Mouse (Mus musculus): ENCODE data around the gene Col9a2. TPM values are rescaled to one million over a fixed set of nuclear protein-coding genes. Genes with fewer than 3 reads are reported as not detected.

The Col9a2 gene
- polyA plus RNA-seq, 1 experiment from 2014 or later: 78.8 TPM

DNA sequence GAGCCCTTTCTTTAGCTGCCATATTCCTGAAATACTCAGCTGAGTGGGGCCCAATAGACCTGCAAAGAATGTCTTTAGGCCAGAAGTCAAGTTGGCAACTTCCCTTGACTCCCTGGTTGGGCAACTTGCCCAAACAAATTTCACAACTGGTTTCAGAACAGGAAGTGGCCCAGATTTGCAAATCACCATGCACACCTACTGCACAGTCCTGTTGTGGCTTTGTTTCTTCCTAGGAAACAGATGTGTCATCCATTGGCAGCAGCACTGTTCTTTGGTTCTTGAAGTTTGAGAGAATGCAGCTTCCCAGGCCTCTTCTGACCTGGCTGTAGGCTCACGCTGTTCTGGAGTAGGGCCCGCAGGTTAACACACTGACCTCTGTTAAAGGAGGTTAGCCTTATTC, 15.2 kb upstream of the Col9a2 start:
- H3K27ac ChIP-seq: no peak overlapping the region
- no peaks in the 10 kb centered on the region for H3K9me3 ChIP-seq
- no peaks in the 10 kb centered on the region for H3K36me3 ChIP-seq
- no peaks in the 10 kb centered on the region for H3K27me3 ChIP-seq
- WGBS: 90% methylated on average over 2 of the region's 2 CpGs
- H3K4me1 ChIP-seq (replicated peaks): no peaks in the 10 kb centered on the region
- no peak for ATAC-seq (ENCODE audit: insufficient number of reproducible peaks, insufficient read depth, low FRiP score, low TSS enrichment, low read depth)
- no peak overlapping the region for H3K4me2 ChIP-seq
- H3K9ac ChIP-seq (replicated peaks): no peak overlapping the region
- no peak overlapping the region for H3K4me3 ChIP-seq (replicated peaks)

DNA sequence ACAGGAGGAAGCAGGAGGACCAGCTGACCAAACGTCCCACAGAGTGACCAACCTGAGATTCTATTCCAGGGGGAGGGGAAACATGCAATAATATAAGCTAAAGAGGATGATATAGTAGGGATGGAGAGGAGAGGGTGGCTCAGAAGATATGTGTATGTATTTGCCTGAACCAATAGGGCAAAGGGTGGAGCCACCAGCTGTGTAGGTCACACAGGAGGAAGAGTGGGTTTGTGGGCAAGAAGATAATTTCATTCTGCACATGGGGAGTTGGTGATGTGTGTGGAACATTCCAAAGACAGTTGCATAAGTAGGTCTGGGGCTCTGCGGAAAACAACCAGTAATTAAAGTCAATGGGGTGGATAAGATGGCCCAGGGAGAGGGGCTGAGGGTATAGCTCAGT, 13.5 kb upstream of the Col9a2 start:
- H3K27ac ChIP-seq: no peak overlapping the region
- H3K9me3 ChIP-seq: no peaks in the 10 kb centered on the region
- H3K4me3 ChIP-seq (replicated peaks): no peak overlapping the region
- H3K4me1 ChIP-seq (replicated peaks): no peaks in the 10 kb centered on the region
- no peaks in the 10 kb centered on the region for H3K27me3 ChIP-seq
- 69% methylated on average over 2 of the region's 2 CpGs for WGBS
- no peak overlapping the region for H3K4me2 ChIP-seq
- ATAC-seq (ENCODE audit: insufficient number of reproducible peaks, insufficient read depth, low FRiP score, low TSS enrichment, low read depth): no peak
- H3K36me3 ChIP-seq: no peaks in the 10 kb centered on the region
- H3K9ac ChIP-seq (replicated peaks): no peak overlapping the region

DNA sequence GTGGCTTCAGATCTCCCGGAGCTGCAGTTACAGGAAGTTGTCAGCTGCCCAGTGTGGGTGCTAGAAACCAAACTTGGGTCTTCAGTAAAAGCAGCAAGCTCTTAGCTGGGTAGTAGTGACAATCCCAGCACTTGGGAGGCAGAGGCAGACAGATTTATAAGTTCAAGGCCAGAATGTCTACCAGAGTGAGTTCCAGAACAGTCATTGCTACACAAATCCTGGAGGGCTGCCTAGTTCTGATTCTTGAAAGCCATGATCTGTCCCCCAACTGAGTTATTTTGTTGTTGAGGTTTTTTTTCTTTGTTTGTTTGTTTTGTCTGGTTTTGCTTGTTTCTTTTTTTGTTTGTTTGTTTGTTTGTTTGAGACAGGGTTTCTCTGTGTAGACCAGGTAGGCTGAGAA, 11.0 kb upstream of the Col9a2 start:
- Histone ChIP-seq H3K27me3 (no peaks in the 10 kb centered on the region), H3K9ac (replicated peaks) (no peak overlapping the region), H3K4me1 (replicated peaks) (no peaks in the 10 kb centered on the region), H3K9me3 (no peaks in the 10 kb centered on the region), H3K36me3 (no peaks in the 10 kb centered on the region), H3K4me2 (no peak overlapping the region), H3K4me3 (replicated peaks) (no peak overlapping the region), H3K27ac (no peak overlapping the region)
- no peak for ATAC-seq (ENCODE audit: insufficient number of reproducible peaks, insufficient read depth, low FRiP score, low TSS enrichment, low read depth)
- WGBS: 55% methylated on average over 1 of the region's 1 CpGs

DNA sequence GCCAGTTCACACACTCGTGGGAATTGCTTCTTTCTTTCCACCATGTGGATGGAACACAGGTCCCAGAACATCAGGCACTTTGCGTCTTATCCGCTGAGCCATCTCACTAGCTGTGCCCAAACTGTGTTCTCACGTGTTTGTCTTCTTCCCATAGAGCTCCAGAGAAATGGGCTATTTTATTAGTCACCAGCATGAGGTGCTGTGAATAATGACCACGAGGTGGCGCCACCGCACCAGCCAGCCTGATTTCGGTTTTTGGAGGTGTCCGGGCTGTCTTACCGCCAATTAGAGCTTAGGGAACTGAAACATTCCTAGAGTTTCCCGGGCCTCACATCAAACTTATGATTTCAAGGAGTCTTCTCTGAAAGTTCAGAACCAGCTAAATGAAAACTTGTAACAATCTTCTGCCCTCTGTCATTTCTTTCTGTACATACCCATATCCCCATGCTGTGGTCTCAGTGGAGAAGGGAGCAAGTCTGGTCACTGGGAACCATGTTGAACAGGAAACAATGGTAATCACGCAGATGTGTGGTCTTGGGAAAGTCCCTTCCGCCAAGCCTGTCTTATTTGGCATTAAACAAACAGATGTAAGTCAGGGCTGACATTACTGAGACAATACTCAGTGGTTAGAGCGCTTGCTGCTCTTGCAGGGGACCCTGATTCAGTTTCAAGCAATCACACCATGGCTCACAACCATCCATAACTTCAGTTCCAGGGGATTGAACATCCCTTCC, 10.4 kb upstream of the Col9a2 start:
- H3K9me3 ChIP-seq: no peaks in the 10 kb centered on the region
- no peak overlapping the region for H3K9ac ChIP-seq (replicated peaks)
- H3K4me1 ChIP-seq (replicated peaks): no peaks in the 10 kb centered on the region
- no peak overlapping the region for H3K27ac ChIP-seq
- ATAC-seq (ENCODE audit: insufficient number of reproducible peaks, insufficient read depth, low FRiP score, low TSS enrichment, low read depth): no peak
- WGBS: 30% methylated on average over 14 of the region's 14 CpGs
- H3K27me3 ChIP-seq: no peaks in the 10 kb centered on the region
- no peak overlapping the region for H3K4me3 ChIP-seq (replicated peaks)
- no peaks in the 10 kb centered on the region for H3K36me3 ChIP-seq
- H3K4me2 ChIP-seq: no peak overlapping the region

DNA sequence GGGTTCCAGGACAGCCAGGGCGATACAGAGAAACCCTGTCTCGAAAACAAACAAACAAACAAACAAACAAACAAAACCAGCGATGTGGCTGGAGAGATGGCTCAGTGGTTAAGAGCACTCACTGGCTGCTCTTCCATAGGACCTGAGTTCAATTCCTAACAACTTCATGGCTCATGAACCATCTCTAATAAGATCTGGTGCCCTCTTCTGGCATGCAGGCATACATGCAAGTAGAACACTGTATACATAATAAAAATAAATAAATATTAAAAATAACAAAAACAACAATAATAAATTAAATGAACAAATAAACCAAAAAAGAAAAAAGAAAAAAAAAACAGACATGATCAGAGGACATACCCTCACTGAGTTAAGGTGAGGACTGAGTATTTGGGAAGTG, 9.6 kb upstream of the Col9a2 start:
- H3K27me3 ChIP-seq: no peaks in the 10 kb centered on the region
- no peak overlapping the region for H3K4me3 ChIP-seq (replicated peaks)
- no peaks in the 10 kb centered on the region for H3K4me1 ChIP-seq (replicated peaks)
- H3K36me3 ChIP-seq: no peaks in the 10 kb centered on the region
- no peaks in the 10 kb centered on the region for H3K9me3 ChIP-seq
- H3K4me2 ChIP-seq: no peak overlapping the region
- WGBS: 71% methylated on average over 3 of the region's 3 CpGs
- H3K27ac ChIP-seq: no peak overlapping the region
- H3K9ac ChIP-seq (replicated peaks): no peak overlapping the region
- no peak for ATAC-seq (ENCODE audit: insufficient number of reproducible peaks, insufficient read depth, low FRiP score, low TSS enrichment, low read depth)

DNA sequence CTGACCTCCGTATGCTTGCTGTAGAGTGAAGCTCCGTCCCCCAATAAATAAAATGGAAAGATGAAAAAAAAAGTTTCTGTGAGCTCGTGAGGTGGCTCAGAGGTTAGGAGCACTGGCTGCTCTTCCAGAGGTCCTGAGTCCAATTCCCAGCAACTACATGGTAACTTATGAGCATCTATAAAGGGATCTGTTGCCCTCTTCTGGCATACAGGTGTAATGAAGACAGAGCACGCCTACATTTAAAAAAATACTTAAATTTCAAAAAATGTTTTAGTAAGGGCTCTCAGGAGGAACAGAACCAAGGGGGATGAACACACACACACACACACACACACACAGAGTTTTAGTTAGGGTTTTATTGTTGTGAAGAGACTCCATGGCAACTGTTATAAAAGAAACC, 7.7 kb upstream of the Col9a2 start:
- Histone ChIP-seq H3K27me3 (no peaks in the 10 kb centered on the region), H3K9me3 (no peaks in the 10 kb centered on the region), H3K9ac (replicated peaks) (no peak overlapping the region), H3K36me3 (no peaks in the 10 kb centered on the region), H3K27ac (no peak overlapping the region), H3K4me2 (no peak overlapping the region), H3K4me3 (replicated peaks) (no peak overlapping the region), H3K4me1 (replicated peaks) (no peaks in the 10 kb centered on the region)
- WGBS: 53% methylated on average over 4 of the region's 4 CpGs
- ATAC-seq (ENCODE audit: insufficient number of reproducible peaks, insufficient read depth, low FRiP score, low TSS enrichment, low read depth): no peak

DNA sequence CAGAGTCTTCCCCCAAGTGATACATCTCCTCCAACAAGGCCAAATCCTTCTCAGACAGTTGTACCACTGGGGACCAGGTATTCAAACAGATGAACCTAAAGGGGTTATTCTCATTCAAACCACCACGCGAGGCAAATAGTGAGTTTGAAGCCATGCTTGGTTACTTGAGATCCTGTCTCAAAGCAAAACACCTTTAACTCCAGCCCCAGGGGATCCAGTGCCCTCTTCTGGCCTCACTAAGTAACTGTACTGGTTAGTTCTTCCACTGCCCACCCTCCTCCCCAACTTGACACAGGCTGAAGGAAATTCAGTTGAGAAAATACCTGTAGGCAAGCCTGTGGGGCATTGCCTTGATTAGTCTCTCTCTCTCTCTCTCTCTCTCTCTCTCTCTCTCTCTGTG, 6.2 kb upstream of the Col9a2 start:
- Histone ChIP-seq H3K27ac (no peak overlapping the region), H3K4me3 (replicated peaks) (no peak overlapping the region), H3K9me3 (no peaks in the 10 kb centered on the region), H3K9ac (replicated peaks) (no peak overlapping the region), H3K36me3 (no peaks in the 10 kb centered on the region), H3K27me3 (peaks cover 5% of the 10 kb centered on the region), H3K4me1 (replicated peaks) (no peaks in the 10 kb centered on the region), H3K4me2 (no peak overlapping the region)
- ATAC-seq (ENCODE audit: insufficient number of reproducible peaks, insufficient read depth, low FRiP score, low TSS enrichment, low read depth): no peak
- WGBS: 75% methylated on average over 2 of the region's 2 CpGs

DNA sequence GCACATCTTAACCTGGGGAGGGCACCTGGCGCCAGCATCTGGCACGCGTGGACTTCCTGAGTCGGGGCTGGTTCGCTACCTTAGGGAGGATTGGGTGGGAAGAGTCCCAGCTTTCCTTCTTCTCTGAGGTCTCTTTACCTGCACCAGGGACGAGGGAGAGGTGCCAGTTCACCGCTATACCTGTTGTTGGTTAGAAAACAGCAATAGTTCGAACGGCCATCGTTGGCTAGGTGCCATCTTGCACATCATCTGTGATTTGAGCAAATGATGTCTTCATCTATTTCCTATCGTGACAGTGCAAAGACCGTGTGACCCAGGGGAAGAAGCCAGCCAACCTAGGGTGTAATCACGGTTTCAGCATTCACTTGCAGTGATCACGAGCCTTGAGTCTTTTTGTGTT, 1.1 kb downstream of the Col9a2 start:
- peaks cover 28% of the 10 kb centered on the region for H3K4me1 ChIP-seq (replicated peaks)
- 58% methylated on average over 14 of the region's 14 CpGs for WGBS
- peak overlapping the region; percentile 57 for H3K4me3 ChIP-seq (replicated peaks)
- H3K27me3 ChIP-seq: peaks cover 33% of the 10 kb centered on the region
- peak overlapping the region; percentile 95 for H3K27ac ChIP-seq
- peak overlapping the region; percentile 76 for H3K4me2 ChIP-seq
- H3K36me3 ChIP-seq: peaks cover 28% of the 10 kb centered on the region
- no peaks in the 10 kb centered on the region for H3K9me3 ChIP-seq
- ATAC-seq (ENCODE audit: insufficient number of reproducible peaks, insufficient read depth, low FRiP score, low TSS enrichment, low read depth): no peak
- peak overlapping the region; percentile 75 for H3K9ac ChIP-seq (replicated peaks)

DNA sequence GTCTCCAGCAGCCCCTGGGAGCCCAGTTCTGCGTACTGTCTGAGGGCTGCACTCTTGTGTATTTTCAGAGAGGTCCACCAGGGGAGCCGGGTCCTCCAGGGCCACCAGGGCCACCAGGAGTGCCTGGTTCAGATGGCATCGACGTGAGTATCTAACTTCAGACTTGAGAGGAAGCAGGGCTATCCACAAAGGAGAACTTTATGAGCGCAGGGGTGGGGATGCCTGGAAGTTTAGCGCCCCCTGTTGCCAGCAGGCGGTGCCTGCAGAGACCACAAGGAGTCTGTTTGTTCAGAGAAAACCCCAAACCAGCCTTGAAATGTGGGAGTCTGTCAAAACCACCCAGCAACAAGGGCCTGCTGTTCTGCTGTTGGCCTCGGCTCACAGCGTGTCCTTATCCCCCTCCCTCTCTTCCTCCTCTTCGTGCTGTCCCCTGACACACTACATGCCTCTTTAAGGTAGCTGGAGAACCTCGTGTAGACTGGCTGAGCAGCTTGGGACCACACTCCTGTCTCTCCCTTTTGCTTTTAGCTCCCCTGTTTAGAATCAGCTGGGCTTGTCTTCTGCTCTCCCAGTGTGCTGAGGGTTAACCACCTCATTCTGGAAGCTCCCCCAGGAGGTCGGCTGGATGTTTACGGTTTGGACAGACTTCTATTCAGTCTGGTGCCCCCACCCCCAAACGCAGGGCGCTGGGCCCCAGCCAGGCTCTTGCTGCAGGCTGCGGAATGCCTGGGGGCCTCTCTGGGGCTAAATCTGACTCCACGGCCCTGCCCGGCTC, 1.9 kb downstream of the Col9a2 start:
- H3K9me3 ChIP-seq: no peaks in the 10 kb centered on the region
- 6% methylated on average over 18 of the region's 18 CpGs for WGBS

DNA sequence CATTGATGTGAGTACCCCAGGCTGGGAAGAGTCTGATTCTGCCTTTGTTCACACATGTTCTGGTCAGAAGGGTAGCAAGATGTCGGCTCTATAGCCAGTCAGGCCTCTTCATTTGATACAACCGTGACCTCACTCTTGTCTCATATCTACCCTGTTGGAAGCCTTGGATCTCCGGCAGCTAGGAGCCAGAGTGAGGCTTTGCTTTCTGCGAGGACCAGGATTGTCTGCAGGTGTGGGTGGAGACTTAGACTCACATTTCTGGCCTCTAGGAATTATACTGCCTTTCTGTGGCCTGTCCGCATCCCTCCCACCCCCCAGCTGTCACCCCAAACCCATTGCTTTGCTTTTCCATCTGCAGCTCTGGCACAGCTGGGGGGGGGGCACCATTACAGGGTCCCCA, 3.3 kb downstream of the Col9a2 start:
- 46% methylated on average over 5 of the region's 5 CpGs for WGBS
- Histone ChIP-seq H3K4me3 (replicated peaks) (peak overlapping the region; percentile 57; the same call in 1 of the 2 replicates), H3K27ac (peak overlapping the region; percentile 95), H3K9ac (replicated peaks) (no peak overlapping the region), H3K36me3 (peaks cover 37% of the 10 kb centered on the region), H3K27me3 (peaks cover 33% of the 10 kb centered on the region), H3K9me3 (no peaks in the 10 kb centered on the region), H3K4me2 (peak overlapping the region; percentile 76), H3K4me1 (replicated peaks) (peaks cover 28% of the 10 kb centered on the region)
- ATAC-seq (ENCODE audit: insufficient number of reproducible peaks, insufficient read depth, low FRiP score, low TSS enrichment, low read depth): no peak

More for the DNA sequence above, 1.9 kb downstream of the Col9a2 start:
- peak overlapping the region; percentile 76 for H3K4me2 ChIP-seq
- peak overlapping the region; percentile 95 for H3K27ac ChIP-seq
- peak overlapping the region; percentile 57 for H3K4me3 ChIP-seq (replicated peaks)
- peaks cover 34% of the 10 kb centered on the region for H3K36me3 ChIP-seq
- peaks cover 33% of the 10 kb centered on the region for H3K27me3 ChIP-seq
- ATAC-seq (ENCODE audit: insufficient number of reproducible peaks, insufficient read depth, low FRiP score, low TSS enrichment, low read depth): peak; percentile 67
- H3K4me1 ChIP-seq (replicated peaks): peaks cover 28% of the 10 kb centered on the region
- peak overlapping the region; percentile 35; the same call in 1 of the 2 replicates for H3K9ac ChIP-seq (replicated peaks)

DNA sequence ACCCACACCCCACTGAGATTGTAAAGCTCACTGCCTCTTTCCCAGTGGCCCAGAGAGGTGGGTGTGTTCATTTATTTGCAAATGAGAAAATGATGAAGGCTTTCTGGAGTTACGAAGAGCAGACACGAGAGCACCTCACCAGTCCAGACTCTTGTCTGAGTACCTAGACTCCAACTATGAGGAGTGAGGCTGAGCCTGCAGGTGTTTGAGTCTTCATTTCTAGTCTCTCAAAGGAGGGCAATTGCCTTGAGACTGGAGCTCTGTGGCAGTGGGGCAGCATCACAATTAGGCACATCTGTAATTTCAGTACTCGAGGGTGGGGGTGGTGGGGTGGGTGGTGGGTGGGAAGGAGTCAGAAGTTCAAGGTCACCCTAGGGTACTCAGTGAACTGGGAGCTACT, 3.8 kb downstream of the Col9a2 start:
- 57% methylated on average over 3 of the region's 3 CpGs for WGBS
- no peak overlapping the region for H3K4me3 ChIP-seq (replicated peaks)
- H3K9me3 ChIP-seq: no peaks in the 10 kb centered on the region
- H3K4me2 ChIP-seq: peak overlapping the region; percentile 76; the same call in 1 of the 2 replicates
- no peak overlapping the region; the same call in 1 of the 2 replicates for H3K27ac ChIP-seq
- peaks cover 37% of the 10 kb centered on the region for H3K36me3 ChIP-seq
- no peak for ATAC-seq (ENCODE audit: insufficient number of reproducible peaks, insufficient read depth, low FRiP score, low TSS enrichment, low read depth)
- H3K9ac ChIP-seq (replicated peaks): no peak overlapping the region
- H3K27me3 ChIP-seq: peaks cover 29% of the 10 kb centered on the region
- peaks cover 28% of the 10 kb centered on the region for H3K4me1 ChIP-seq (replicated peaks)
